Mouse (Mus musculus) forebrain, embryonic 16.5 days (tissue): ENCODE data around the gene Pard6b. TPM values are rescaled to one million over a fixed set of nuclear protein-coding genes. Genes with fewer than 3 reads are reported as not detected.

ENCODE experiments used
- ATAC-seq: fragments of 200-750 bp; cut with Nextera tagmentation; 2 replicates; pipeline ENCODE4 v1.8.0; 2017; ENCODE audit warnings: mild to moderate bottlenecking, moderate library complexity
- H3K27ac ChIP-seq: fragments of 300-500 bp; sonication (generic); 2 replicates; pipeline ENCODE4 v1.5.1; 2014; ENCODE audit warnings: low read length, control low read depth
- H3K27me3 ChIP-seq: fragments of 300-500 bp; sonication (generic); replicated peaks from 2 replicates; pipeline ENCODE4 v1.6.1; 2014; ENCODE audit warnings: low read length; ENCODE audit not compliant: control insufficient read depth, insufficient read depth
- H3K36me3 ChIP-seq: fragments of 300-500 bp; sonication (generic); 2 replicates; pipeline ENCODE4 v1.6.1; 2014; ENCODE audit not compliant: control insufficient read depth, insufficient read depth
- H3K4me1 ChIP-seq: fragments of 300-500 bp; sonication (generic); replicated peaks from 2 replicates; pipeline ENCODE4 v1.6.1; 2014; ENCODE audit warnings: low read length; ENCODE audit not compliant: control insufficient read depth, insufficient read depth
- H3K4me2 ChIP-seq: fragments of 300-500 bp; sonication (generic); 2 replicates; pipeline ENCODE4 v1.6.1; 2014; ENCODE audit warnings: mild to moderate bottlenecking, low read length, control low read depth
- H3K4me3 ChIP-seq: fragments of 300-500 bp; sonication (generic); replicated peaks from 2 replicates; pipeline ENCODE4 v1.5.1; 2014; ENCODE audit warnings: mild to moderate bottlenecking, low read length, control low read depth
- H3K9ac ChIP-seq: fragments of 300-500 bp; sonication (generic); replicated peaks from 2 replicates; pipeline ENCODE4 v1.6.1; 2014; ENCODE audit warnings: low read depth, low read length, control low read depth
- H3K9me3 ChIP-seq: fragments of 300-500 bp; sonication (generic); 2 replicates; pipeline ENCODE4 v1.6.1; 2016; ENCODE audit warnings: low read length; ENCODE audit not compliant: control insufficient read depth
- WGBS: fragments of 180-500 bp; shearing (Covaris S2); extraction: QIAGEN DNeasy Blood & Tissue Kit; methylation state at CpG from one replicate; pipeline ENCODE4 v1.1.7; 2014; 5-methylcytosine and 5-hydroxymethylcytosine counted together
- polyA plus RNA-seq: library from polyadenylated mRNA; unstranded; fragments of >200 nt; fragmentation: Nextera tagmentation; extraction: Ambion mirVana; gene quantifications from 2 replicates; pipeline ENCODE4 v1.2.1, GENCODE M21; 2015

The Pard6b gene
- polyA plus RNA-seq, 1 experiment from 2014 or later = 6.2 TPM

DNA sequence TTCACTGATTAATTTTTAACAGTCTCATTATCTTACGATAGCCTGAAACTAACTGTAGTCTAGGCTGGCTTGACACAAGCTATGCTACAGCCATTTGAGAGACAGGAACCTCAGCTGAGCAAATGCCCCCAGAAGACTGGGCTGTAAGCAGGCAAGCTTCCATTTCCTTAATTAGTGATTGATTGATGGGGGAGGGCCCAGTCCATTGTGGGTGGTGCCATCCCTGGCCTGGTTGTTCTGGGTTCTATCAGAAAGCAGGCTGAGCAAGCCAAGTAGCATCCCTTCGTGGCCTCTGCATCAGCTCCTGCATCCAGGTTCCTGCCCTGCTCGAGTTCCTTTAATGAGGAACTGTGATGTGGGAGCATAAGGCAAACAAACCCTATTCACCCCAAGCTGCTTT, 6.3 kb upstream of the Pard6b start:
- Histone ChIP-seq H3K36me3 (no peaks in the 10 kb centered on the region), H3K9me3 (no peaks in the 10 kb centered on the region), H3K27ac (no peak overlapping the region), H3K4me1 (peaks cover 6% of the 10 kb centered on the region), H3K4me2 (no peak overlapping the region), H3K4me3 (no peak overlapping the region), H3K27me3 (no peaks in the 10 kb centered on the region), H3K9ac (no peak overlapping the region)
- no peak for ATAC-seq
- WGBS = 74% methylated on average over 3 of the region's 3 CpGs

DNA sequence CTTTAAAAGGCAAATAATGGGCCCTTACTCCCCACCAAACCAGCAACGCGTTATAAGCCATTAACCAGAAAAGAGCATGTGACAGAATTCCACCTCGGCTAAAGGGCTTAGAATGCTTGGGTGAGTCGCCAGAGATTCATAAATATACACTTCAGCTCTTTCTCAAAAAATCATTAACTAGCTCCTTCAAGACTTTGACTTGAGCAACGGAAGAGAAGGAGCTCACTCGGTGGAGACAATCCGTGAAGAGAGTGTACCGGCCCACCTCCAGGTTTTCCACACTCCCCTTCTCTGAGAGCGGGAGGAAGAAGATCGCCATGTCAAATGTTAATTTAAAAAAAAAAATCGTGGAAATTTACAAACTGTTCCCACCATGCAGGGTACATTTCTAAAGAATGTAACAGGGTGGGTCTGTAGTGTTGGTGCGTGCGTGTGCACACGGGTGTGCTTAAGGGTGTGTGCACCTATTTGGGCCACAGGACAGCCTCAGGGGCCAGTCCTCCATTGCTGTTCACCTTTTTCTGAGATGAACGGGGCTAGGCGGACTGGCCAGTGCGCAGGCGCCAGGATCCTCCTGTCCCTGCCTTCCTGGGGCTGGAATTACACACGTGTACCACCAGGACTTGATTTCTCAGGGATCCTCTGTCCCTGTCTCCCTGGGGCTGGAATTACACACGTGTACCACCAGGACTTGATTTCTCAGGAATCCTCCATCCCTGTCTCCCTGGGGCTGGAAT, 3.8 kb upstream of the Pard6b start:
- no peak for ATAC-seq
- H3K27me3 ChIP-seq = no peaks in the 10 kb centered on the region
- no peak overlapping the region for H3K4me3 ChIP-seq
- H3K9ac ChIP-seq = no peak overlapping the region
- no peak overlapping the region for H3K27ac ChIP-seq
- H3K36me3 ChIP-seq = no peaks in the 10 kb centered on the region
- peaks cover 18% of the 10 kb centered on the region for H3K4me1 ChIP-seq
- no peaks in the 10 kb centered on the region for H3K9me3 ChIP-seq
- no peak overlapping the region for H3K4me2 ChIP-seq
- WGBS = 79% methylated on average over 20 of the region's 20 CpGs

DNA sequence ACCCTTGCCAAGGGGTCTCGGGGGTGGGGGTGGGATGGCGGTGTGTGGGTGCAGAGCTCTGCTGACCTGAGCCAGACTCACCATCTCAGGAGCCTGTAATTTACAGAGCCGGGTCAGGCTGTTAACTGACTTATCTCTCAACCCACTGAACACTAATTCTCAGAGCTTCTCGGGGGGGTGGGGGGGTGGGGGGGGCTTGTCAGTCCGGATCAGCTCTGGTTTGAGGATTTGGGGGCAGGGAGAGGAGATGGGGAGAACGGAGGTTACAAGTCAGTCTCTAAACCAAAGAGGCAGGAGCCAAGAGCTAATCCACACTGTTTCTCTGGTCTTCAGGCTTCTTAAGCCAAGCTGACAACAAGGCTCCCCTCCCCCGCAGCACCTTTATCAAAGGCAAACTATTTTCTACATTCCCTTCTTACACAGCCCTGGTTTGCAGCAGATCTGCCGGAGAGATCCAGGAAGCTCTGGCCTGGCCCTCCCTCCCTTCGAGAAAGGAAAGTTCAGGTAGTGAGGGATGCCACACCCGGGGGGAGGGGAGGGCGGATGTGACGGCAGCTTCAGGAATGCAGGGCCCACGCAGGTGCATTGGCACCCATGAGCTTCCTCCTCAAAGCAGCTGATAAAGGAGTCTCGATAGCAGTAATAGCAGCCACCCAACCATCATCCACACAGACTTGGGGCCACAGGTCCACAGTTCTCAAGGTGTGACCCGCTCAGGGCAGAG, 2.5 kb upstream of the Pard6b start:
- Histone ChIP-seq H3K27ac (no peak overlapping the region), H3K4me1 (peaks cover 20% of the 10 kb centered on the region), H3K9me3 (no peaks in the 10 kb centered on the region), H3K9ac (no peak overlapping the region), H3K27me3 (no peaks in the 10 kb centered on the region; the same call in 1 of the 2 replicates), H3K4me3 (no peak overlapping the region), H3K36me3 (no peaks in the 10 kb centered on the region), H3K4me2 (no peak overlapping the region)
- no peak for ATAC-seq
- 45% methylated on average over 15 of the region's 15 CpGs for WGBS

DNA sequence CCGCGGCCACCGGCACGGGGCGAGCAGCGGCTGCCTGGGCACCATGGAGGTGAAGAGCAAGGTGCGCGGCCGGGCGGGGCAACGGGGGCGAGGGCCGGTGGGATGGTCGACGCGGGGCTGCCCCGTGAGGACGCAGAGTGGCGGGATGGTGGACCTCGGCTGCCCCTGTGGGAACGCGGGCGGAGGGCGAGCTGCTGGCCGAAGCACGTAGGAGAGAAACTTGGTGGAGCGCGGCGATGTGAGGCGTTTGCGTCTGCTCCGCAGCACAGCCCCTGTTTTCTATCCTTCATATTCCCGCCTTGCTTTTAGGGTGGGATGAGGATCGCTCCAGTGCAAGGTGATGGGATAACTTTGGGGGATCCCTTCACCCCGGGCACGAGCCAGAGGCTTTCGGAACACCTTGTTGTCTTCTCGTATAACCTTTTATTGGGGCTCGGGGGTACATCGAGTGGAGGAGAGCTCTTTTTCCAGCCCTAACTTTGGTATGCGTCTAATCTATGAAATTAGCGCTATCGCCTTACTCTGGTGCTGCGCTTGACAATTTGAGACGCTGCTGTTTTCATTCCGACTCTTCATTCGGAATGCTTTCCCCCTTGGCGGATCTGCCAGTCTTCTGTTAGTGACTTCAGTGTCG, 612 bp downstream of the Pard6b start:
- ATAC-seq = no peak
- H3K4me1 ChIP-seq = peaks cover 27% of the 10 kb centered on the region
- H3K27ac ChIP-seq = peak overlapping the region; percentile 91
- under 1% methylated on average over 43 of the region's 49 CpGs for WGBS
- H3K9me3 ChIP-seq = no peaks in the 10 kb centered on the region
- peak overlapping the region; percentile 80 for H3K4me3 ChIP-seq
- no peaks in the 10 kb centered on the region; the same call in 1 of the 2 replicates for H3K27me3 ChIP-seq
- peak overlapping the region; percentile 86 for H3K4me2 ChIP-seq
- peak overlapping the region; percentile 83 for H3K9ac ChIP-seq
- no peaks in the 10 kb centered on the region for H3K36me3 ChIP-seq

DNA sequence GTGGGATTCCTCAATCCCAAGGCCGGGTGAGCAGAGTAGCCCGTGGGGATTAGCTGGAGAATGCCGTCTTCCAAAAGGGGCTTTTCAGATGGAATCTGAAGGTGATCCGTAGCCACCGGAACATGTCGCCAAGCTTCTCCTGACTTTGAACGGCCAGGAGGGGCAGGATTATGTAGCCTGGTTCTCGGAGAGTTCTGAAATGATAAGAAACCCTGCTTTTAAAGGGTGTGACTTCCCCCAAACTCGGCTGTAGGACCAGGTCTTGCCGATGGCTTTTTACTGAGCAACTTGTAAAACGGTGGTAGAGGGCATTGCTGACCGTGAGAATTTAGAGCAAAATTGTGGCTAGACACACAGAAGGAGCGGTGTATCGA, 1.1 kb downstream of the Pard6b start:
- no peaks in the 10 kb centered on the region; the same call in 1 of the 2 replicates for H3K27me3 ChIP-seq
- no peak for ATAC-seq
- no peak overlapping the region for H3K27ac ChIP-seq
- WGBS = 2% methylated on average over 14 of the region's 14 CpGs
- H3K9me3 ChIP-seq = no peaks in the 10 kb centered on the region
- H3K4me2 ChIP-seq = peak overlapping the region; percentile 86
- H3K36me3 ChIP-seq = no peaks in the 10 kb centered on the region
- H3K4me3 ChIP-seq = peak overlapping the region; percentile 80
- peaks cover 27% of the 10 kb centered on the region for H3K4me1 ChIP-seq
- H3K9ac ChIP-seq = peak overlapping the region; percentile 83

DNA sequence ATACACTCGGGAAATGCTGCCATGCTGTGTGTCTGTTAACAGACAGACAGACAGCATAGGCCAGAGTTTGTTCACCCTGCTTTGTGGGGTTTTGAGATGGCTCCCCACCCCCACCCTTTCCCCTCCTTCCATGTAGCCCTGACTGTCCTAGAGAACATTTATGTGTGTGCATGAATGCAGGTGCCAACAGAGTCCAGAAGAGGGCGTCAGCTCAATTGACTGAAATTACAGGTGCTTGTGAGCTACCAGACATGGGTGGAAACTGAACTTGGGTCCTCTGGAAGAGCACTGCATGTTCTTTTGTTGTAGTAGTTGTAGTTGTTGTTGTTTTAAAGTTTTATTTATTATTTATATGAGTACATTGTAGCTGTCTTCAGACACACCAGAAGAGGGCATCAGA, 2.8 kb downstream of the Pard6b start:
- no peak for ATAC-seq
- Histone ChIP-seq H3K27me3 (no peaks in the 10 kb centered on the region; the same call in 1 of the 2 replicates), H3K4me1 (peaks cover 27% of the 10 kb centered on the region), H3K9ac (no peak overlapping the region), H3K4me3 (no peak overlapping the region), H3K27ac (no peak overlapping the region), H3K36me3 (no peaks in the 10 kb centered on the region), H3K9me3 (no peaks in the 10 kb centered on the region), H3K4me2 (no peak overlapping the region)
- WGBS = 95% methylated on average over 2 of the region's 2 CpGs

DNA sequence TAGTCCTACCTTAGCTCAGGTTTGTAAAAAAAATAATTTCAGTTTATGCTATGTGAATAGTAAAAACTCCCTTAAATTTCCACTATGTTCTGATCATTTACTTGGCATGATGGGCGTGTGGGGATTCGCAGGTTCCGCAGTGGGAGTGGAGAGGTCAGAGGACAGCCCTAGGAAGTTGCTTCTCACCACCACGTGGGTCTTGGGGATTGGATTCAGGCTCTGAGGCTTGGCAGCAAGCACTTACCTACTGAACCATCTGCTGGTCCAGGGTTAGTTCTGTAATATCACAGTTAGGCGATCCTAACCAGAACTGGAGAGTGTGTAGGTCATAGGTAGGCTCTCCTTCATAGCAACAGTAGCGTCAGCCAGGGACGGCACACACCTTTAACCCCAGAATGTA, 3.4 kb downstream of the Pard6b start:
- WGBS = 93% methylated on average over 7 of the region's 7 CpGs

DNA sequence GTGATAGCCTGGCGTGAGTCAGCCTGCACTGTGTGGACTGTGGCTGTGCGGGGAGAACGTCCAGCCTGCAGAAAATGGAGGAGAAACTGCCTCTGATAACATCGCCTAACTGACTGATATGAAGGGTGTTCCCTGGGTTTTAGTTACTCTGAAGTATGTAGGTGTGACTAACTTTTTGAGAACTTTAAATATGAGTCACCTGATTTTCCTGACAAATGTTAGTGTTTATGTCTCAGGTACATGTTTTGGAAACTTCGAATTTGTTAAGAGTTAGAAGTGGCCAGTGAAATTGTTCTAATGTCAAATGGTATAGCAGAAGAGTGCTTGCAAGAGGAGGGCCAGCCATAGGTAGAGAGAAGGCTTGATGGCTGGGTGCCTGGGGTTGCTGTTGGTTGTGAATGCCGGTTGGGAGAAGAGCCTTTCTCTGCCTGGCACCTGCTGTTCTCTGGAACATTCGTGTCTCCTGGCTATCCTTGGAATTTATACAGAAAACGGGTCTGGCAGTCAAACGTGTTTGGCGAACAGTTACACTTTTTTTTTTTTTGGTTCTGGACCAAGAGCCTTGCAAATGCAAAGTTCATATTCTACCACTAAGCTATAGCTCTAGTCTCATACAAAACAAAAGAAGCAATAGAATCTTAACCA, 4.9 kb downstream of the Pard6b start:
- Histone ChIP-seq H3K4me1 (peaks cover 20% of the 10 kb centered on the region), H3K36me3 (no peaks in the 10 kb centered on the region), H3K9me3 (no peaks in the 10 kb centered on the region), H3K4me3 (no peak overlapping the region), H3K4me2 (no peak overlapping the region), H3K9ac (no peak overlapping the region), H3K27me3 (no peaks in the 10 kb centered on the region; the same call in 1 of the 2 replicates), H3K27ac (no peak overlapping the region)
- ATAC-seq = no peak
- WGBS = 53% methylated on average over 10 of the region's 10 CpGs

More for the DNA sequence above, 3.4 kb downstream of the Pard6b start:
- Histone ChIP-seq H3K9ac (no peak overlapping the region), H3K27ac (no peak overlapping the region), H3K4me3 (no peak overlapping the region), H3K9me3 (no peaks in the 10 kb centered on the region), H3K4me1 (peaks cover 27% of the 10 kb centered on the region), H3K4me2 (no peak overlapping the region), H3K36me3 (no peaks in the 10 kb centered on the region), H3K27me3 (no peaks in the 10 kb centered on the region; the same call in 1 of the 2 replicates)
- ATAC-seq = no peak

DNA sequence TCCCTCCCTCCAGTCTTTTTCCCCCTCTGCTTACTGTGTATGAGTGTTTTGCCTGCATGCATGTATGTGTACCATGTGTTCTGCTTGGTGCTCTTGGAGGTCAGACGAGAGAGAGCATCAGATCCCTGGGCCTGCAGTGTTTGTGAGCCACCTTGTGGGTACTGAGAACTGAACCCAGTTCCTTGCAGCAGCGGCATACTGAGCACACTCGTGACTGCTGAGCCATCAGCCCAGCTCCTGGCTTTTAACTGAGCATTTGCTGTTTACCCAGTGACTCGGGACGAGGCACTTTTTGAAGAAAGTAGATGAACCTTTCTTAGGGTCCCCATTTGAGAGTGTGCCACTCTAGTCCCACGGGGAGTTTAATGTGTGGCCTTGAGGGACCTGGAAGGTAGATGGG, 5.5 kb downstream of the Pard6b start:
- no peak overlapping the region for H3K9ac ChIP-seq
- H3K27me3 ChIP-seq = no peaks in the 10 kb centered on the region; the same call in 1 of the 2 replicates
- H3K9me3 ChIP-seq = no peaks in the 10 kb centered on the region
- 67% methylated on average over 6 of the region's 6 CpGs for WGBS
- no peak overlapping the region for H3K4me2 ChIP-seq
- no peak overlapping the region for H3K27ac ChIP-seq
- ATAC-seq = no peak
- H3K4me1 ChIP-seq = peaks cover 20% of the 10 kb centered on the region
- no peak overlapping the region for H3K4me3 ChIP-seq
- 0 out of 2 replicates have a peak, but pooled peaks cover 1% of the 10 kb centered on the region for H3K36me3 ChIP-seq
